Mouse (Mus musculus) cerebellum, adult 2 months (tissue): ENCODE results near the gene Vps26b.

Experiments used
- CTCF ChIP-seq: fragments of 200-500 bp; IDR thresholded peaks from 2 replicates; pipeline ENCODE4 v1.5.1; 2011; ENCODE audit warnings: low read depth, mild to moderate bottlenecking, control low read depth, low read length, moderate library complexity, borderline replicate concordance; ENCODE audit not compliant: insufficient read depth
- POLR2A ChIP-seq: fragments of 200-500 bp; IDR thresholded peaks from 2 replicates; pipeline ENCODE4 v1.6.1; 2011; ENCODE audit warnings: low read length, control low read depth, borderline replicate concordance; ENCODE audit not compliant: insufficient read depth

DNA sequence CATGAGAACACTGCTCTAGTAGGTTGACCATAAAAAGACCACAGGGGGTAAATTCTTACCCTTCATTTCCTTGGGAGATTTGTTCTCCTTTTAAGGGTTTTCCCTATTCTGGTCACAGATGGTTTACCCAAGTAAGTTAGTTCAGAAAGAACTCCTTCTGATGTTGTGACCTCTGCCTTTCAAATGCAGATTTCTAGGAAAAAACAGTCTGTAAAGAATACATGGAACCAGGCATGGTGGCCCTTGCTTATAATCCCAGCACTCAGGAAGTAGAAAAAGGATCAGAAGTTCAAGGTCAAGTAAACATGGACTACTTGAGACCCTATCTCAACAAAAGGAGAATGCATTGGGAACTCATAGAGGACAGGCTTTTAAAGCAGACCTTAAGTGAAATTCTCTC lies 45.9 kb upstream of the Vps26b start:
- TF ChIP-seq CTCF (no peak), POLR2A (no peak)
